Mouse (Mus musculus) MEL (cell line): ENCODE data around the gene 4930432K21Rik. TPM values are rescaled to one million over a fixed set of nuclear protein-coding genes. Genes with fewer than 3 reads are reported as not detected.

ENCODE experiments used
- DNase-seq: peaks from one replicate; pipeline ENCODE4 v3.0.0; 2011; ENCODE audit warnings: low read depth, low spot score
- H3K27ac ChIP-seq: 2 replicates; pipeline ENCODE4 v1.5.1; 2012; ENCODE audit warnings: low read depth, mild to moderate bottlenecking, control low read depth, low read length, moderate library complexity; ENCODE audit not compliant: control insufficient read depth
- H3K27me3 ChIP-seq, 2 experiments: fragments of 150-350 bp in 1 of 2; sonication (generic) in 1 of 2; 2 replicates each; pipeline ENCODE4 v1.6.1; 2012; ENCODE audit warnings: low read length in 2 of 2, mild to moderate bottlenecking in 2 of 2, improper control_type of control experiment in 1 of 2, moderate library complexity in 1 of 2; ENCODE audit not compliant: insufficient read depth in 2 of 2, control insufficient read depth in 1 of 2
- H3K36me3 ChIP-seq, 2 experiments: 2 replicates each; pipeline ENCODE4 v1.6.1; 2012 to 2014; ENCODE audit warnings: low read length in 2 of 2, improper control_type of control experiment in 1 of 2, inconsistent platforms in 1 of 2, mild to moderate bottlenecking in 1 of 2; ENCODE audit not compliant: insufficient read depth in 2 of 2, control insufficient read depth in 1 of 2
- H3K4me1 ChIP-seq, 2 experiments: fragments of 150-350 bp in 1 of 2; sonication (generic) in 1 of 2; 2 replicates each; pipeline ENCODE4 v1.6.1; 2012; ENCODE audit warnings: low read length in 2 of 2, improper control_type of control experiment in 1 of 2, mild to moderate bottlenecking in 1 of 2; ENCODE audit not compliant: insufficient read depth in 2 of 2, control insufficient read depth in 1 of 2
- H3K4me3 ChIP-seq, 2 experiments: fragments of 150-350 bp in 1 of 2; sonication (generic) in 1 of 2; 2 replicates each; pipeline ENCODE4 v1.5.1; 2012; ENCODE audit warnings: low read depth in 2 of 2, low read length in 2 of 2, mild to moderate bottlenecking in 2 of 2, moderate library complexity in 2 of 2, control low read depth in 1 of 2, improper control_type of control experiment in 1 of 2; ENCODE audit not compliant: control insufficient read depth in 1 of 2, insufficient read depth in 1 of 2
- H3K79me2 ChIP-seq: 2 replicates; pipeline ENCODE4 v1.6.1; 2012; ENCODE audit warnings: mild to moderate bottlenecking, low read length, moderate library complexity; ENCODE audit not compliant: control insufficient read depth, poor library complexity, insufficient read depth
- H3K9ac ChIP-seq: 2 replicates; pipeline ENCODE4 v1.6.1; 2012; ENCODE audit warnings: low read depth, mild to moderate bottlenecking, control low read depth, low read length, moderate library complexity; ENCODE audit not compliant: control insufficient read depth, poor library complexity, severe bottlenecking
- H3K9me3 ChIP-seq: fragments of 150-350 bp; sonication (generic); replicated peaks from 2 replicates; pipeline ENCODE4 v1.6.1; 2012; ENCODE audit warnings: mild to moderate bottlenecking, low read length, improper control_type of control experiment, moderate library complexity; ENCODE audit not compliant: insufficient read depth
- CHD2 ChIP-seq: IDR thresholded peaks from 2 replicates; pipeline ENCODE4 v1.6.1; 2011; ENCODE audit warnings: low read length, improper control_type of control experiment
- CTCF ChIP-seq, 3 experiments: IDR thresholded peaks in 2 of 3; conservative IDR thresholded peaks in 1 of 3; 2 replicates each; pipeline ENCODE4 v1.5.1; 2011 to 2012; ENCODE audit warnings: low read length in 3 of 3, low read depth in 2 of 3, mild to moderate bottlenecking in 2 of 3, improper control_type of control experiment in 1 of 3, inconsistent platforms in 1 of 3, mixed read lengths in 1 of 3, moderate library complexity in 1 of 3; ENCODE audit not compliant: control insufficient read depth in 1 of 3, insufficient read depth in 1 of 3, poor library complexity in 1 of 3, severe bottlenecking in 1 of 3
- HCFC1 ChIP-seq: IDR thresholded peaks from 2 replicates; pipeline ENCODE4 v1.6.1; 2012; ENCODE audit warnings: low read depth, mild to moderate bottlenecking, inconsistent platforms, low read length, improper control_type of control experiment, moderate library complexity
- JUND ChIP-seq: IDR thresholded peaks from 2 replicates; pipeline ENCODE4 v1.6.1; 2011; ENCODE audit warnings: low read depth, mild to moderate bottlenecking, improper control_type of control experiment, low read length
- MAZ ChIP-seq: IDR thresholded peaks from 2 replicates; pipeline ENCODE4 v1.6.1; 2012; ENCODE audit warnings: low read depth, mild to moderate bottlenecking, inconsistent platforms, low read length, improper control_type of control experiment
- MEF2A ChIP-seq: IDR thresholded peaks from 2 replicates; pipeline ENCODE4 v1.6.1; 2014; ENCODE audit warnings: low read depth, mild to moderate bottlenecking, inconsistent platforms, low read length, improper control_type of control experiment; ENCODE audit not compliant: poor library complexity, insufficient replicate concordance, severe bottlenecking; ENCODE audit errors: extremely low read depth
- MXI1 ChIP-seq: IDR thresholded peaks from 2 replicates; pipeline ENCODE4 v1.6.1; 2011; ENCODE audit warnings: mild to moderate bottlenecking, low read depth, low read length, improper control_type of control experiment
- MYB ChIP-seq: IDR thresholded peaks from 2 replicates; pipeline ENCODE4 v1.6.1; 2011; ENCODE audit warnings: mild to moderate bottlenecking, low read depth, low read length, improper control_type of control experiment
- NRF1 ChIP-seq: IDR thresholded peaks from 2 replicates; pipeline ENCODE4 v1.6.1; 2014; ENCODE audit warnings: low read depth, mild to moderate bottlenecking, inconsistent platforms, low read length, improper control_type of control experiment, moderate library complexity; ENCODE audit not compliant: poor library complexity, insufficient read depth, severe bottlenecking
- POLR2AphosphoS2 ChIP-seq: IDR thresholded peaks from 2 replicates; pipeline ENCODE4 v1.6.1; 2011; ENCODE audit warnings: low read length, improper control_type of control experiment
- RAD21 ChIP-seq: IDR thresholded peaks from 2 replicates; pipeline ENCODE4 v1.6.1; 2011; ENCODE audit warnings: mild to moderate bottlenecking, low read depth, low read length, improper control_type of control experiment
- RCOR1 ChIP-seq: IDR thresholded peaks from 2 replicates; pipeline ENCODE4 v1.6.1; 2012; ENCODE audit warnings: low read depth, mild to moderate bottlenecking, inconsistent platforms, low read length, improper control_type of control experiment
- SIN3A ChIP-seq: IDR thresholded peaks from 2 replicates; pipeline ENCODE4 v1.6.1; 2012; ENCODE audit warnings: low read length, improper control_type of control experiment, inconsistent platforms
- SMC3 ChIP-seq: IDR thresholded peaks from 2 replicates; pipeline ENCODE4 v1.6.1; 2011; ENCODE audit warnings: low read depth, low read length, improper control_type of control experiment
- ZC3H11A ChIP-seq: IDR thresholded peaks from 2 replicates; pipeline ENCODE4 v1.6.1; 2012; ENCODE audit warnings: low read depth, mild to moderate bottlenecking, inconsistent platforms, low read length, improper control_type of control experiment
- ZKSCAN1 ChIP-seq: IDR thresholded peaks from 2 replicates; pipeline ENCODE4 v1.6.1; 2012; ENCODE audit warnings: low read depth, mild to moderate bottlenecking, inconsistent platforms, low read length, improper control_type of control experiment, moderate library complexity
- ZMIZ1 ChIP-seq: IDR thresholded peaks from 2 replicates; pipeline ENCODE4 v1.6.1; 2012; ENCODE audit warnings: low read depth, mild to moderate bottlenecking, inconsistent platforms, low read length, improper control_type of control experiment, moderate library complexity
- ZNF384 ChIP-seq: IDR thresholded peaks from 2 replicates; pipeline ENCODE4 v1.6.1; 2012; ENCODE audit warnings: low read depth, mild to moderate bottlenecking, inconsistent platforms, low read length, improper control_type of control experiment
- polyA plus RNA-seq, 2 experiments: library from polyadenylated mRNA; stranded (reverse) in 1 of 2; unstranded in 1 of 2; fragments of >175 nt in 1 of 2; fragments of >200 nt in 1 of 2; gene quantifications; 2 replicates each; pipeline versions ENCODE4 v1.2.1 to v1.2.4; 2012; ENCODE audit warnings: low replicate concordance in 2 of 2, low read depth in 1 of 2; ENCODE audit not compliant: insufficient read length in 2 of 2, insufficient read depth in 1 of 2, missing spikeins in 1 of 2
- total RNA-seq: library from RNA; depleted of rRNA; stranded (reverse); fragments of 300-350 nt; gene quantifications from 2 replicates; pipeline ENCODE4 v1.2.3, GENCODE M21; 2012

4930432K21Rik gene
- total and polyA plus RNA-seq, 3 experiments: 2.2 to 3.0 TPM; not detected in 1

GRCm38 (mm10) chr8:84130806-84131205, 17.0 kb upstream of the 4930432K21Rik start:
- TF ChIP-seq POLR2AphosphoS2: no peak
- no peak for TF ChIP-seq RAD21
- TF ChIP-seq SMC3: no peak
- no peak for TF ChIP-seq SIN3A
- no peak for TF ChIP-seq ZMIZ1
- TF ChIP-seq HCFC1: no peak
- Histone ChIP-seq H3K4me1 (peaks cover 0 to 7% of the 10 kb centered on the region in 2 experiments; a peak in 1 of 4 replicates), H3K27me3 (no peaks in the 10 kb centered on the region), H3K9me3 (no peaks in the 10 kb centered on the region), H3K4me3 (no peak overlapping the region), H3K36me3 (no peaks in the 10 kb centered on the region; a peak in 1 of 4 replicates), H3K79me2 (no peaks in the 10 kb centered on the region), H3K9ac (no peak overlapping the region), H3K27ac (no peak overlapping the region)
- no peak for DNase-seq

GRCm38 (mm10) chr8:84132225-84132624, 15.6 kb upstream of the 4930432K21Rik start:
- Histone ChIP-seq H3K27ac (no peak overlapping the region), H3K9me3 (no peaks in the 10 kb centered on the region), H3K9ac (no peak overlapping the region)
- TF ChIP-seq CHD2 (no peak), ZNF384 (no peak), MXI1 (no peak), MYB (no peak), ZKSCAN1 (no peak), POLR2AphosphoS2 (no peak), CTCF (IDR thresholded peaks at IDR 0.05 in 2 of 3, conservative IDR thresholded peaks at IDR 0.05 in 1 of 3; ENCODE audit: control insufficient read depth in 1 of 3, insufficient read depth in 1 of 3, low read depth in 2 of 3, low read length in 3 of 3, poor library complexity in 1 of 3, severe bottlenecking in 1 of 3) (no peak), JUND (no peak), MAZ (no peak), ZC3H11A (no peak), MEF2A (no peak), RCOR1 (no peak), NRF1 (no peak)
- TF ChIP-seq, all 39 proteins: peak for 0
- no peaks in the 10 kb centered on the region; a peak in 1 of 4 replicates for H3K36me3 ChIP-seq
- no peaks in the 10 kb centered on the region for H3K27me3 ChIP-seq
- H3K79me2 ChIP-seq: no peaks in the 10 kb centered on the region
- DNase-seq: no peak
- H3K4me3 ChIP-seq: no peak overlapping the region
- peaks cover 0 to 7% of the 10 kb centered on the region in 2 experiments; a peak in 1 of 4 replicates for H3K4me1 ChIP-seq
